Mouse (Mus musculus): ENCODE measurements around the gene Krtap4-1. TPM values are rescaled to one million over a fixed set of nuclear protein-coding genes. Genes with fewer than 3 reads are reported as not detected.
"Not testable (repeated sequence)": the region's sequence is repeated elsewhere in the genome, so short reads cannot be mapped to it uniquely, and the experiment has no call there.

Gene Krtap4-1
- polyA plus RNA-seq, 1 experiment from 2014 or later = not detected

DNA sequence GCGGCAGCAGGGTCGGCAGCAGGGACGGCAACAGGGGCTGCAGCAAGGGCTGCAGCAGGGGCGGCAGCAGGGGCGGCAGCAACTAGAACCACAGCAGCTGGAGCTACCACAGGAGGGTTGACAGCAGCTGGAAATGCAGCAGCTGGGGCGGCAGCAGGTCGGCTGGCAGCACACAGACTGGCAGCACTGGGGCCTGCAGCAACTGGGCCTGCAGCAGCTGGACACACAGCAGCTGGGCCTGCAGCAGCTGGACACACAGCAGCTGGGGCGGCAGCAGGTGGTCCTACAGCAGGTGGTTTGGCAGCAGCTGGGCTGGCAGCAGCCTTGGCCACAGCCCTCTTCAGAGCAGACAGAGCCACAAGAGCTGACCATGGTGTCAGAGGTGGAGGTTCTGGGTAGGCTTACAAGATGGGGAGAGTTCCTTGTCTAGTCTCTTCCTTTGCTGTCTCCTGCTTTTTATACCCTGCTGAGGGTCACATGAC lies 6.7 kb upstream of the Krtap4-1 start, which contains the start of gene Krtap4-2:
Krtap4-2 (minus strand) TSS at position 432 of the 482 bp plus-strand sequence.
- H3K9me3 ChIP-seq = no peaks in the 10 kb centered on the region
- 34% methylated on average over 8 of the region's 8 CpGs for WGBS
- no peaks in the 10 kb centered on the region; the same call in 1 of the 2 replicates for H3K27me3 ChIP-seq (replicated peaks)
- H3K4me2 ChIP-seq = no peak within 1 kb of the TSS
- no peak within 1 kb of the TSS for H3K9ac ChIP-seq
- no peaks in the 10 kb centered on the region for H3K36me3 ChIP-seq
- no peak within 1 kb of the TSS for H3K4me3 ChIP-seq
- ATAC-seq (ENCODE audit: extremely low read depth, insufficient number of reproducible peaks, low FRiP score, low TSS enrichment) = no peak
- peaks cover 3% of the 10 kb centered on the region; the same call in 1 of the 2 replicates for H3K4me1 ChIP-seq
- no peak within 1 kb of the TSS for H3K27ac ChIP-seq (replicated peaks)

DNA sequence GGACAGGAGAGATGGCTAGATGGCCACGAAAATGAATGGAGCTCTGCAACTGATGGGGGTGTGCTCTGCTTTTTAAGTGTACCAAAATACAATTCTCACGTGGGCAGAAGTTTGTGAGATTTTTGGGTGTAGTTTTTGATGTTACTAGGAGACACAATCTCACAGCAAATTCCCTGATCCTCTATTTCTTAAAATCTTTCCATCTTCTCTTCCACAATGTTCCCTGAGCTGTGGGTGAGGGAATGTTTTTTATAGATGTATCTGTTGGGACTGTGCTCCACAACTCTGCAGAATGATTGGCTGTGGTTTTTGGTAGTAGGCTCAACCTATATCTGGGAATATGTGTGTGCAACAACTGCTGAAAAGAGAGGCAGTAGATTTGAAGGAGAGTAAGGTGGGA lies 5.3 kb upstream of the Krtap4-1 start:
- H3K27ac ChIP-seq (replicated peaks) = no peak overlapping the region
- ATAC-seq (ENCODE audit: extremely low read depth, insufficient number of reproducible peaks, low FRiP score, low TSS enrichment) = no peak
- no peak overlapping the region for H3K4me3 ChIP-seq
- H3K4me1 ChIP-seq = peaks cover 3% of the 10 kb centered on the region; the same call in 1 of the 2 replicates
- no peaks in the 10 kb centered on the region; the same call in 1 of the 2 replicates for H3K27me3 ChIP-seq (replicated peaks)
- 62% methylated on average over 2 of the region's 2 CpGs for WGBS
- no peak overlapping the region for H3K4me2 ChIP-seq
- H3K9me3 ChIP-seq = no peaks in the 10 kb centered on the region
- no peaks in the 10 kb centered on the region for H3K36me3 ChIP-seq
- no peak overlapping the region for H3K9ac ChIP-seq

DNA sequence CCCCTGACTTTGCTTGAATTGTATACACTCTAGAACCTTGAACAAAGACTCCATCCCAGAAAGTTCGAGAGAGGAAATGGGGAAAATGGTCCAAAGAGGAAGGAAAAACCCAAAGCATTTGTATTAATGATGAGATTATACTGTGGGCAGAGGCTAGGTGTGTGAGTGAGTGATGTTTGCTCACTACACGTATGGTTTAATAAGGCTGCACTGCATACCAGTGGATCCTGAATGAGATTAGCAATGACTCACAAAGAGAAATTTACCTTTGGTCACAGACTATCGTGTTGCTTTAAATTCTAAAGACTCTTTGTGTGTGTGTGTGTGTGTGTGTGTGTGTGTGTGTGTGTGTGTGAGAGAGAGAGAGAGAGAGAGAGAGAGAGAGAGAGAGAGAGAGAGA lies 2.9 kb upstream of the Krtap4-1 start:
- no peaks in the 10 kb centered on the region; the same call in 1 of the 2 replicates for H3K27me3 ChIP-seq (replicated peaks)
- H3K4me2 ChIP-seq = no peak overlapping the region
- no peaks in the 10 kb centered on the region for H3K4me1 ChIP-seq
- 61% methylated on average over 3 of the region's 3 CpGs for WGBS
- no peaks in the 10 kb centered on the region for H3K36me3 ChIP-seq
- H3K4me3 ChIP-seq = no peak overlapping the region
- no peak for ATAC-seq (ENCODE audit: extremely low read depth, insufficient number of reproducible peaks, low FRiP score, low TSS enrichment)
- no peak overlapping the region for H3K27ac ChIP-seq (replicated peaks)
- no peaks in the 10 kb centered on the region for H3K9me3 ChIP-seq
- H3K9ac ChIP-seq = no peak overlapping the region

DNA sequence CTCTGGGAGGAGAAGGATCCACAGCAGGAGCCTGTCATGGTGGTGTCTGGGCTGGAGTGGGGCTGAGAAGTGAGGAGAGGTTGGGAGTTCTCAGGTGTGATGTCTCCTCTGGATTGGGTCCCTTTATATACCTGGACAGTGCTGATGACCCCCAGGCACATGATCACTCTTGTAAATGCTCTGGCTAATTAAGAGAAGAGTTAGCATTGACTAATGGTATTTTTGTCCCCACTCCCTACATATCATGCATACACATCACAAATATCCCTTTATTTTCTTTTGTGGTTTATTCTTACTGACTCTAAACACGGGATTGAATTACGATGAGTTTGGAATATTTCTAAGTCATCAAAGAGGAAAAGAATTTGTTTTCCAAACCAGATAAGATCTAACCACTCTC lies 7.7 kb downstream of the Krtap4-1 start, which contains the start of gene Gm11562:
Gm11562 (minus strand) TSS at position 101 of the 400 bp plus-strand sequence.
- no peak within 1 kb of the TSS for H3K27ac ChIP-seq (replicated peaks)
- H3K9me3 ChIP-seq = no peaks in the 10 kb centered on the region
- no peaks in the 10 kb centered on the region for H3K4me1 ChIP-seq
- 76% methylated on average over 2 of the region's 2 CpGs for WGBS
- no peak for ATAC-seq (ENCODE audit: extremely low read depth, insufficient number of reproducible peaks, low FRiP score, low TSS enrichment)
- H3K27me3 ChIP-seq (replicated peaks) = no peaks in the 10 kb centered on the region
- no peak within 1 kb of the TSS for H3K4me3 ChIP-seq
- H3K4me2 ChIP-seq = no peak within 1 kb of the TSS
- H3K9ac ChIP-seq = no peak within 1 kb of the TSS
- no peaks in the 10 kb centered on the region for H3K36me3 ChIP-seq

DNA sequence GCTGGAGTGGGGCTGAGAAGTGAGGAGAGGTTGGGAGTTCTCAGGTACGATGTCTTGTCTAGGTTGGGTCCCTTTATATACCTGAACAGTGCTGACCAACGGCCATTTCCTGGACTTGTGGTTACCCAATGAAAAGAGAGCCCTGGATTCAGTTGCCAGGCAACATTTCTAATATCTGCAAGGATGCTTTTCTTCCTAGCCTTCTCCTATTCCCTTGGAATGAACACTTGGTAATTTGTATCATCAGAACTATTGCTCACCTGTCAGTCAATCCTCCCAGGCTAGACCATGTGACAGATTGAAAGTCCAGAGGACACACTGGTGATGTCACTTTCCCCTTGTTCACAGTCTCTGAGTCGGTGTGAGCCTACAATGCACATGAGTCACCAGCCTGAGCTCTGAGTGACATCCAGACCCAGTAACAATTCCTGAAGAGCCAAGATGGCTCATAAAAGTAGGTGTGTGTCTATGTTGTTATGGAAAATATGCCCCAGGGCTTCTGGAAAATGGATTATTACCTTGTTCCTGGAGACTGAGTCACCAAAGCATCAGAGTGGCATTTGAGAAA lies 13.2 kb downstream of the Krtap4-1 start, which contains the start of gene Krtap2-4:
Krtap2-4 (minus strand) TSS at position 51 of the 568 bp plus-strand sequence.
- Histone ChIP-seq H3K9ac (no peak within 1 kb of the TSS), H3K4me1 (no peaks in the 10 kb centered on the region), H3K27ac (replicated peaks) (no peak within 1 kb of the TSS), H3K27me3 (replicated peaks) (no peaks in the 10 kb centered on the region), H3K9me3 (no peaks in the 10 kb centered on the region), H3K4me2 (no peak within 1 kb of the TSS), H3K36me3 (no peaks in the 10 kb centered on the region), H3K4me3 (no peak within 1 kb of the TSS)
- ATAC-seq (ENCODE audit: extremely low read depth, insufficient number of reproducible peaks, low FRiP score, low TSS enrichment) = no peak
- WGBS = 61% methylated on average over 3 of the region's 3 CpGs

DNA sequence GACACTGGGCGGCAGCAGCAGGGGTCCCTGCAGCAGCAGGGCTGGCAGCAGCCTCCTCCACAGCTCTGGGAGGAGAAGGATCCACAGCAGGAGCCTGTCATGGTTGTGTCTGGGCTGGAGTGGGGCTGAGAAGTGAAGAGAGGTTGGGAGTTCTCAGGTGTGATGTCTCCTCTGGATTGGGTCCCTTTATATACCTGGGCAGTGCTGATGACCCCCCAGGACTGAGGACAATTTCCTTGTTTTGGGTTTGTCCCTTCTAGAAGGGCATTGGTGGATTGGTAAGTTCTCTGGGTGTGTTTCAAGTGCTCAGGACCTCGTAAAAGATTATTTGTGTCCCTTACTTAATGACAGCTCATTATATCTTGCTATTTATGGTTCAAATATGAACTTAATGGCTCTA lies 17.9 kb downstream of the Krtap4-1 start, which contains the start of gene Gm11937:
Gm11937 (minus strand) TSS at position 101 of the 400 bp plus-strand sequence.
- WGBS = 55% methylated on average over 1 of the region's 2 CpGs
- H3K4me3 ChIP-seq; H3K36me3 ChIP-seq; H3K4me2 ChIP-seq; H3K27ac ChIP-seq (replicated peaks); ATAC-seq (ENCODE audit: extremely low read depth, insufficient number of reproducible peaks, low FRiP score, low TSS enrichment); H3K27me3 ChIP-seq (replicated peaks); H3K9ac ChIP-seq; H3K4me1 ChIP-seq; H3K9me3 ChIP-seq: not testable (repeated sequence)

DNA sequence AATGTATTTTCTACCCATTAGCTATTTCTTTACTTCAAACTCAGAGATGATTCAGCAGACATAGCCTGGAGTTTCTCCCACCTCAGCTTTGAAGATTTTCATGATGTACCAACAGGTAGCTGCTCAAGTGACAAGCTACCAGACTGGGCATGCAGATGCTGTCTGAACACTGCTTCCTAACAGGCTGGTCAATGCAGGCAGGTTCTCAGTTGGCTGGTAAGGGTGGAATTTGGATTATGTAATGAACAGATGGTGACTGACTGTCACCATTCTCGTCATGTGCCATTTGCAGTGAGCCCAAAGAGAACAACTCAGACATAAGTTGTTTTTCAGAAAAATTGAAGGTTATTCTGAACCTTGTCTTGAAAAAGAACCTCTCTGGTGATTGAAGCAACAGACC lies 18.9 kb downstream of the Krtap4-1 start:
- Histone ChIP-seq H3K4me2 (no peak overlapping the region), H3K27me3 (replicated peaks) (peaks cover 10% of the 10 kb centered on the region; the same call in 1 of the 2 replicates), H3K4me3 (no peak overlapping the region), H3K9ac (no peak overlapping the region), H3K4me1 (no peaks in the 10 kb centered on the region), H3K9me3 (no peaks in the 10 kb centered on the region), H3K27ac (replicated peaks) (no peak overlapping the region), H3K36me3 (no peaks in the 10 kb centered on the region)
- no peak for ATAC-seq (ENCODE audit: extremely low read depth, insufficient number of reproducible peaks, low FRiP score, low TSS enrichment)
- 52% methylated on average over 1 of the region's 1 CpGs for WGBS

DNA sequence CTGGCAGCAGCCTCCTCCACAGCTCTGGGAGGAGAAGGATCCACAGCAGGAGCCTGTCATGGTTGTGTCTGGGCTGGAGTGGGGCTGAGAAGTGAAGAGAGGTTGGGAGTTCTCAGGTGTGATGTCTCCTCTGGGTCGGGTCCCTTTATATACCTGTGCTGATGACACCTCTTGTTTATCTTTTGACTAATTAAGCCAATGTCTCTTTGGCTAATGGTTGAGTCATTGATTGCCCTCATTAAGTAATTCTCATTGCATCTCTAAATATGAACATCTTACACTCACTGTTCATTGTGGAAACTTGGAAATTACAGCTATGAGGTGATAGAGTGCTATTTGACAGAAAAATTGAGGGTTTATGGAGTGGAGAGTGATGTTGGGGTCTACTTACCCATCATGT lies 24.8 kb downstream of the Krtap4-1 start, which contains the start of gene Gm11938:
Gm11938 (minus strand) TSS at position 101 of the 400 bp plus-strand sequence.
- not testable (repeated sequence) for H3K36me3 ChIP-seq; H3K9ac ChIP-seq; H3K4me2 ChIP-seq; H3K9me3 ChIP-seq; H3K27ac ChIP-seq (replicated peaks); ATAC-seq (ENCODE audit: extremely low read depth, insufficient number of reproducible peaks, low FRiP score, low TSS enrichment); H3K4me1 ChIP-seq; H3K27me3 ChIP-seq (replicated peaks); H3K4me3 ChIP-seq
- WGBS = 42% methylated on average over 1 of the region's 1 CpGs

DNA sequence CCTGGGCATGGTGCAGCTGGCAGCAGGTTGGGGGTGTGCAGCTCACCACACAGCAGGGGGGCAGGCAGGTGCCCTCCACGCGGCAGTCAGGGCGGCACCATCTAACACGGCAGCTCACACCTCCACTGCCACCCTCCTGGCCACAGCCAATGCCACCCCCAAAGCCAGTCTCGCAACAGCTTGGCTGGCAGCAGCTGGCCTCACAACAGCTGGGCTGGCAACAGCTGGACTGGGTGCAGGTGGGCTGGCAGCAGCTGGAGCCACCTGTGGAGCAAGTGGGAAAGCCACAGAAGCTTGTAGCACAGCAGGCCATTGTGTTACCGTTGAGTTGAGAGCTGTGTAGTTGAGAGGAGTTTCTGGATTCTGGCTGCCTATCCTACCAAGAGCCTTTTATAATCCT lies 30.3 kb downstream of the Krtap4-1 start, which contains the start of gene Krtap9-3:
Krtap9-3 (minus strand) TSS at position 364 of the 400 bp plus-strand sequence.
- not testable (repeated sequence) for H3K4me1 ChIP-seq; H3K4me2 ChIP-seq; H3K27me3 ChIP-seq (replicated peaks); H3K9ac ChIP-seq; H3K9me3 ChIP-seq; H3K36me3 ChIP-seq; H3K4me3 ChIP-seq; H3K27ac ChIP-seq (replicated peaks); ATAC-seq (ENCODE audit: extremely low read depth, insufficient number of reproducible peaks, low FRiP score, low TSS enrichment)
- 78% methylated on average over 6 of the region's 6 CpGs for WGBS

DNA sequence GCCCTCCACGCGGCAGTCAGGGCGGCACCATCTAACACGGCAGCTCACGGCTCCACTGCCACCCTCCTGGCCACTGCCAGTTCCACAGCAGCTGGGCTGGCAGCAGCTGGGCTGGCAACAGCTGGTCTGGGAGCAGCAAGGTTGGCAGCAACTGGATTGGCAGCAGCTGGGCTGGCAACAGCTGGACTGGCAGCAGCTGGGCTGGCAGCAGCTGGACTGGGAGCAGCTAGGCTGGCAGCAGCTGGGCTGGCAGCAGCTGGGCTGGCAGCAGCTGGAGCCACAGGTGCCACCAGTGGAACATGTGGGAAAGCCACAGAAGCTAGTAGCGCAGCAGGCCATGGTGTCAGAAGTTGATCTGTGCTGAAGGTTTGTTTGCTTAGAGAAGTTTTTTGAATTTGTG lies 37.1 kb downstream of the Krtap4-1 start, which contains the start of gene Krtap1-3:
Krtap1-3 (minus strand) TSS at position 359 of the 400 bp plus-strand sequence.
- ATAC-seq (ENCODE audit: extremely low read depth, insufficient number of reproducible peaks, low FRiP score, low TSS enrichment) = no peak
- H3K4me1 ChIP-seq = no peaks in the 10 kb centered on the region
- no peaks in the 10 kb centered on the region for H3K9me3 ChIP-seq
- H3K27ac ChIP-seq (replicated peaks) = no peak within 1 kb of the TSS
- no peak within 1 kb of the TSS for H3K9ac ChIP-seq
- H3K27me3 ChIP-seq (replicated peaks) = no peaks in the 10 kb centered on the region
- 88% methylated on average over 6 of the region's 6 CpGs for WGBS
- no peak within 1 kb of the TSS for H3K4me2 ChIP-seq
- H3K4me3 ChIP-seq = no peak within 1 kb of the TSS
- H3K36me3 ChIP-seq = no peaks in the 10 kb centered on the region

DNA sequence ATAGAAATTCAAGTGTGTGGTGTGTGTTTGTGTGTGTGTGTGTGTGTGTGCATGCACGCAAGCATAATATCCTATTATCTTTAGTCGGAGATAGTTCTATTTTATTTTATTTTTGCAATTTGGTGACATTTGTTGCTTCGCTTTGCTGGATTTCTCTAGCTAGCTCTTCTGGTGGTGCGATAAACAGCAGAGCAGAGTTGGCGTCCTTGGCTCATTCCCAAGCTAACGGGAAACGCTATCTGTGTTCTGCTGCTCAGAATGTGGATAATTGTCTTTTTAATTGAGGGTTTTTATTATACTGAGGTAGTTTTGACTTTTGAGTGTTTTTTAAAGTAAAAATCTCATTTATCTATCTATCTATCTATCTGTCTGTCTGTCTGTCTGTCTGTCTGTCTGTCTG lies 42.9 kb downstream of the Krtap4-1 start:
- H3K4me3 ChIP-seq = no peak overlapping the region
- no peak overlapping the region for H3K27ac ChIP-seq (replicated peaks)
- no peaks in the 10 kb centered on the region for H3K36me3 ChIP-seq
- no peaks in the 10 kb centered on the region for H3K27me3 ChIP-seq (replicated peaks)
- H3K4me2 ChIP-seq = no peak overlapping the region
- H3K9me3 ChIP-seq = no peaks in the 10 kb centered on the region
- H3K9ac ChIP-seq = no peak overlapping the region
- no peak for ATAC-seq (ENCODE audit: extremely low read depth, insufficient number of reproducible peaks, low FRiP score, low TSS enrichment)
- WGBS = 75% methylated on average over 7 of the region's 7 CpGs
- H3K4me1 ChIP-seq = no peaks in the 10 kb centered on the region

DNA sequence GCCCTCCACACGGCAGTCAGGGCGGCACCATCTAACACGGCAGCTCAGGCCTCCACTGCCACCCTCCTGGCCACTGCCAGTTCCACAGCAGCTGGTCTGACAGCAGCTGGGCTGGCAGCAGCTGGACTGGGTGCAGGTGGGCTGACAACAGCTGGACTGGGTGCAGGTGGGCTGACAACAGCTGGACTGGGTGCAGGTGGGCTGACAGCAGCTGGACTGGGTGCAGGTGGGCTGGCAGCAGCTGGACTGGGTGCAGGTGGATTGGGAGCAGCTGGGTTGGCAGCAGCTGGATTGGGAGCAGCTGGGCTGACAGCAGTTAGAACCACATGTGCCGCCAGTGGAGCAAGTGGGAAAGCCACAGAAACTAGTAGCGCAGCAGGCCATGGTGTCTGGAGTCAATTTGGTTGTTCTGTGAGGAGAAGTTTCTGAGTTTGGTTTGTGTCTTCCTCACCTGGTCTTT lies 44.8 kb downstream of the Krtap4-1 start, which contains the start of gene Krtap1-4:
Krtap1-4 (minus strand) TSS at position 410 of the 460 bp plus-strand sequence.
- Histone ChIP-seq H3K4me1 (no peaks in the 10 kb centered on the region), H3K9me3 (no peaks in the 10 kb centered on the region), H3K4me3 (no peak within 1 kb of the TSS), H3K9ac (no peak within 1 kb of the TSS), H3K27ac (replicated peaks) (no peak within 1 kb of the TSS), H3K27me3 (replicated peaks) (no peaks in the 10 kb centered on the region), H3K4me2 (no peak within 1 kb of the TSS), H3K36me3 (no peaks in the 10 kb centered on the region)
- WGBS = 65% methylated on average over 5 of the region's 5 CpGs
- ATAC-seq (ENCODE audit: extremely low read depth, insufficient number of reproducible peaks, low FRiP score, low TSS enrichment) = no peak

Data from heart, embryonic 13.5 days (tissue).